Mouse (Mus musculus): Measurements from ENCODE around the gene Bpgm. TPM values are rescaled to one million over a fixed set of nuclear protein-coding genes. Genes with fewer than 3 reads are reported as not detected.
A peak's percentile ranks its signal among the peaks of the same experiment; 100 is the strongest.

Gene Bpgm
- polyA plus RNA-seq (2014; fragmentation: Nextera tagmentation; extraction: Ambion mirVana): 94.2 and 94.6 TPM in 2 replicates

- Histone ChIP-seq H3K27ac (replicated peaks; ENCODE audit: low read depth, low read length) (peak within 1 kb of the TSS; percentile 85), H3K27me3 (ENCODE audit: control insufficient read depth, insufficient read depth, low read length) (no peaks in the 10 kb centered on the region), H3K4me2 (ENCODE audit: low read length) (peak within 1 kb of the TSS; percentile 70), H3K9ac (replicated peaks; ENCODE audit: low read length) (peak within 1 kb of the TSS; percentile 70), H3K36me3 (ENCODE audit: control insufficient read depth, insufficient read depth, low read length) (no peaks in the 10 kb centered on the region), H3K9me3 (ENCODE audit: control insufficient read depth, low read length) (no peaks in the 10 kb centered on the region), H3K4me1 (ENCODE audit: control insufficient read depth, insufficient read depth, low read length) (peaks cover 33% of the 10 kb centered on the region), H3K4me3 (replicated peaks; ENCODE audit: low read depth, low read length) (peak within 1 kb of the TSS; percentile 59)
- DNase-seq: peak; percentile 99
- under 1% methylated on average over 35 of the region's 35 CpGs for WGBS
- ATAC-seq (ENCODE audit: low FRiP score, low TSS enrichment): peak; percentile 99
Measured at GRCm38 (mm10) chr6:34475974-34476794, at the start of gene Bpgm. Gene Bpgm (plus strand): TSS chr6:34476207.

- Histone ChIP-seq H3K27ac (replicated peaks; ENCODE audit: low read depth, low read length) (no peak overlapping the region), H3K9ac (replicated peaks; ENCODE audit: low read length) (no peak overlapping the region), H3K9me3 (ENCODE audit: control insufficient read depth, low read length) (no peaks in the 10 kb centered on the region), H3K4me1 (ENCODE audit: control insufficient read depth, insufficient read depth, low read length) (no peaks in the 10 kb centered on the region), H3K4me2 (ENCODE audit: low read length) (no peak overlapping the region), H3K4me3 (replicated peaks; ENCODE audit: low read depth, low read length) (no peak overlapping the region), H3K36me3 (ENCODE audit: control insufficient read depth, insufficient read depth, low read length) (no peaks in the 10 kb centered on the region), H3K27me3 (ENCODE audit: control insufficient read depth, insufficient read depth, low read length) (no peaks in the 10 kb centered on the region)
- WGBS: 71% methylated on average over 2 of the region's 2 CpGs
- ATAC-seq (ENCODE audit: low FRiP score, low TSS enrichment) (no peak), DNase-seq (no peak)
Measured at GRCm38 (mm10) chr6:34439006-34439405, 37.0 kb upstream of the Bpgm start.

- Histone ChIP-seq H3K4me3 (replicated peaks; ENCODE audit: low read depth, low read length) (no peak overlapping the region), H3K27ac (replicated peaks; ENCODE audit: low read depth, low read length) (no peak overlapping the region), H3K4me2 (ENCODE audit: low read length) (no peak overlapping the region), H3K36me3 (ENCODE audit: control insufficient read depth, insufficient read depth, low read length) (no peaks in the 10 kb centered on the region), H3K9ac (replicated peaks; ENCODE audit: low read length) (no peak overlapping the region), H3K27me3 (ENCODE audit: control insufficient read depth, insufficient read depth, low read length) (no peaks in the 10 kb centered on the region), H3K9me3 (ENCODE audit: control insufficient read depth, low read length) (no peaks in the 10 kb centered on the region), H3K4me1 (ENCODE audit: control insufficient read depth, insufficient read depth, low read length) (no peaks in the 10 kb centered on the region)
- WGBS: 72% methylated on average over 9 of the region's 9 CpGs
- ATAC-seq (ENCODE audit: low FRiP score, low TSS enrichment) (no peak), DNase-seq (no peak)
Measured at GRCm38 (mm10) chr6:34441556-34442257, 34.3 kb upstream of the Bpgm start.

GRCm38 (mm10) chr6:34443791-34444190 is 32.2 kb upstream of the Bpgm start:
- 82% methylated on average over 2 of the region's 2 CpGs for WGBS
- no peak for ATAC-seq (ENCODE audit: low FRiP score, low TSS enrichment)

GRCm38 (mm10) chr6:34447961-34448360 is 28.0 kb upstream of the Bpgm start:
- no peaks in the 10 kb centered on the region for H3K27me3 ChIP-seq (ENCODE audit: control insufficient read depth, insufficient read depth, low read length)
- no peaks in the 10 kb centered on the region for H3K36me3 ChIP-seq (ENCODE audit: control insufficient read depth, insufficient read depth, low read length)
- H3K9me3 ChIP-seq (ENCODE audit: control insufficient read depth, low read length): no peaks in the 10 kb centered on the region
- 7% methylated on average over 2 of the region's 2 CpGs for WGBS
- DNase-seq: peak; percentile 93
- no peak overlapping the region for H3K9ac ChIP-seq (replicated peaks; ENCODE audit: low read length)
- ATAC-seq (ENCODE audit: low FRiP score, low TSS enrichment): no peak
- no peak overlapping the region for H3K4me2 ChIP-seq (ENCODE audit: low read length)
- H3K4me3 ChIP-seq (replicated peaks; ENCODE audit: low read depth, low read length): no peak overlapping the region
- H3K27ac ChIP-seq (replicated peaks; ENCODE audit: low read depth, low read length): no peak overlapping the region
- no peaks in the 10 kb centered on the region for H3K4me1 ChIP-seq (ENCODE audit: control insufficient read depth, insufficient read depth, low read length)

More at GRCm38 (mm10) chr6:34443791-34444190, 32.2 kb upstream of the Bpgm start:
- H3K4me2 ChIP-seq (ENCODE audit: low read length): no peak overlapping the region
- no peak overlapping the region for H3K4me3 ChIP-seq (replicated peaks; ENCODE audit: low read depth, low read length)
- H3K9me3 ChIP-seq (ENCODE audit: control insufficient read depth, low read length): no peaks in the 10 kb centered on the region
- no peak for DNase-seq
- no peaks in the 10 kb centered on the region for H3K36me3 ChIP-seq (ENCODE audit: control insufficient read depth, insufficient read depth, low read length)
- no peak overlapping the region for H3K27ac ChIP-seq (replicated peaks; ENCODE audit: low read depth, low read length)
- H3K27me3 ChIP-seq (ENCODE audit: control insufficient read depth, insufficient read depth, low read length): no peaks in the 10 kb centered on the region
- H3K9ac ChIP-seq (replicated peaks; ENCODE audit: low read length): no peak overlapping the region
- H3K4me1 ChIP-seq (ENCODE audit: control insufficient read depth, insufficient read depth, low read length): no peaks in the 10 kb centered on the region

GRCm38 (mm10) chr6:34448696-34449095 is 27.3 kb upstream of the Bpgm start:
- no peak overlapping the region for H3K4me2 ChIP-seq (ENCODE audit: low read length)

GRCm38 (mm10) chr6:34452963-34453770 is 22.8 kb upstream of the Bpgm start:
- WGBS: 76% methylated on average over 7 of the region's 7 CpGs
- no peaks in the 10 kb centered on the region for H3K27me3 ChIP-seq (ENCODE audit: control insufficient read depth, insufficient read depth, low read length)
- DNase-seq: no peak
- no peak overlapping the region for H3K4me2 ChIP-seq (ENCODE audit: low read length)
- H3K4me3 ChIP-seq (replicated peaks; ENCODE audit: low read depth, low read length): no peak overlapping the region
- no peaks in the 10 kb centered on the region for H3K4me1 ChIP-seq (ENCODE audit: control insufficient read depth, insufficient read depth, low read length)
- H3K9me3 ChIP-seq (ENCODE audit: control insufficient read depth, low read length): no peaks in the 10 kb centered on the region
- H3K36me3 ChIP-seq (ENCODE audit: control insufficient read depth, insufficient read depth, low read length): no peaks in the 10 kb centered on the region
- no peak overlapping the region for H3K9ac ChIP-seq (replicated peaks; ENCODE audit: low read length)
- ATAC-seq (ENCODE audit: low FRiP score, low TSS enrichment): no peak
- no peak overlapping the region for H3K27ac ChIP-seq (replicated peaks; ENCODE audit: low read depth, low read length)

More at GRCm38 (mm10) chr6:34448696-34449095, 27.3 kb upstream of the Bpgm start:
- Histone ChIP-seq H3K36me3 (ENCODE audit: control insufficient read depth, insufficient read depth, low read length) (no peaks in the 10 kb centered on the region), H3K9me3 (ENCODE audit: control insufficient read depth, low read length) (no peaks in the 10 kb centered on the region), H3K27ac (replicated peaks; ENCODE audit: low read depth, low read length) (no peak overlapping the region), H3K4me1 (ENCODE audit: control insufficient read depth, insufficient read depth, low read length) (no peaks in the 10 kb centered on the region), H3K9ac (replicated peaks; ENCODE audit: low read length) (no peak overlapping the region), H3K4me3 (replicated peaks; ENCODE audit: low read depth, low read length) (no peak overlapping the region), H3K27me3 (ENCODE audit: control insufficient read depth, insufficient read depth, low read length) (no peaks in the 10 kb centered on the region)
- ATAC-seq (ENCODE audit: low FRiP score, low TSS enrichment): no peak
- 88% methylated on average over 1 of the region's 1 CpGs for WGBS
- DNase-seq: no peak

GRCm38 (mm10) chr6:34459456-34459855 is 16.6 kb upstream of the Bpgm start:
- ATAC-seq (ENCODE audit: low FRiP score, low TSS enrichment) (no peak), DNase-seq (no peak)
- Histone ChIP-seq H3K4me2 (ENCODE audit: low read length) (no peak overlapping the region), H3K4me1 (ENCODE audit: control insufficient read depth, insufficient read depth, low read length) (no peaks in the 10 kb centered on the region), H3K27ac (replicated peaks; ENCODE audit: low read depth, low read length) (no peak overlapping the region), H3K36me3 (ENCODE audit: control insufficient read depth, insufficient read depth, low read length) (no peaks in the 10 kb centered on the region), H3K27me3 (ENCODE audit: control insufficient read depth, insufficient read depth, low read length) (no peaks in the 10 kb centered on the region), H3K4me3 (replicated peaks; ENCODE audit: low read depth, low read length) (no peak overlapping the region), H3K9ac (replicated peaks; ENCODE audit: low read length) (no peak overlapping the region), H3K9me3 (ENCODE audit: control insufficient read depth, low read length) (no peaks in the 10 kb centered on the region)

Measured in midbrain, embryonic 14.5 days (tissue).